Mouse (Mus musculus) mouse embryonic stem cell (cell line): Measurements from ENCODE around the gene Ptprf.

Experiments used
- in situ Hi-C, 2 experiments: fragments of 300-500 bp; cut with MboI; formaldehyde crosslinking; loops; 1 replicate in 1 of 2; 3 replicates in 1 of 2; pipeline ENCODE4 v1.14.3; 2019 to 2020; ENCODE audit warnings: low sequenced_read_pairs in 2 of 2, low pct_unique_long_range_greater_than_20kb in 1 of 2, mixed read lengths in 1 of 2; ENCODE audit not compliant: unreplicated experiment in 1 of 2

Gene Ptprf

DNA sequence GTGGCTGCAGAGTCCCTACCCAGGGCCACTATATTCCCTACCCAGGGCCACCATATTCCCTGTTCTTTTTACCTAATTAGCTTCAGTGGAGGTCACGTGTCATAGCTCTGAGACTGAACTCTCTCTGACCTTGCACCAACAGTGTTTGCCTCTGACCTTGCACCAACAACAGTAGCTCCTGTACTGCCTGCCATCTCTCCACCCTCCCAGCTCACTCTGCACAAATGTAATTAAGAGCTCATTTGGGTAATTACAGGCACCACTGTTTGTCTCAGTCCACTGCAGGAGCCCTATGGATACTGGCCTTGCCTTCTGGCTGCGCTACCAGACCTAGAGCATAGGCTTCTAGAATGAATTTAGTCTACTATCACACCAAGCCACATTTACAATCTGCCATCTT, 57.3 kb downstream of the Ptprf start:
- in situ Hi-C loops: no loop called here

DNA sequence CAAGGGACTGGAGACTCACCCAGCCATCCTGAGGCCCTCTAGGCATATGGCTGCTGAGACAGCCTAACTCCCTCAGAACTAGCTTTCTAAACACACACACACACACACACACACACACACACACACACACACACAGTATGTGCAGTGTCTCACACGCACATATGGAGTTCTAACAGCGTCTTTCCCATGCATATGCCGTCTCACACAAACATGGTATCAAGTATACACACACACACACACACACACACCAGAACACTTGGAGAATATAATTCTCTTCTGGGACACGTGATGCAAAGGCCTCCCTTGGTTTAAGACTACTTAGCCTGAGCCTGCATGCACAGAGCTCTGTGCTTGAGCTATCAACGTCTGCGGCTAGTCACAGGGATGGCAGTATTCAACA, 59.3 kb downstream of the Ptprf start:
- in situ Hi-C loops: no loop called here

DNA sequence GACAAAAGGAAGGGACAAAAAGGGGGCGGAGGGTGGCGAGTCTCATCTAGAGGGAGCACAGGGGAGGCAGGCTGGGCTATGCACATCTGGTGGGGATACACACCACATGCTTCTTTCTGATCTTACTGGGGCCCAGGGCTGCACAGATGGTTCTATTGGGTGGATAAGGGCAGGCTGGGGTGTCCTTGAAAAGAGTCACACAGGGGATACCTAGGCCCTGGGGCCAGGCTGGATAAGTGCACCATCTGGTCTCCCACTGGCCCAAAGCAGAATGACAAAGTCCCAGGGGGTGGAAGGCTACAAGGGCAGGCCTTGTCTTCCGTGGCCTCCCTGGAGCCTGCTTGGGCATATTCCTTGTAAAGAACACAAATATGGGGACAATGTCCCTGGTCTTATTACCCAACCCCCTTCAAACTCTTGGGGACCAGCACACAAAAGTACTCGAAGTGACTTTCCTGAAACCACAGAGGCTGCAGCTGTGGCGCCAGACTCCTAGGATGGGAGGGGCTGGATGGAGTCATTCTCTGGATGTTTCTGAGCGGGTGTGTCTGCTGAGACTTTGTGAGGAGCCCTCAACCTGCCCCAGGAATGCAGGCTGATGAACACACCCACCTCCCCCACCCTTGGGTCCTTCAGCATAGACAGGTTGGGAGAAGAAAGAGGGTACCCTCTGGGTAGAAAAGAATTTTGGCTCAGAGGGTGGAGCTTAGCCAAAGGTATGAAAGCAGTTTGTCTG, 62.0 kb downstream of the Ptprf start:
- in situ Hi-C loops: no loop called here

DNA sequence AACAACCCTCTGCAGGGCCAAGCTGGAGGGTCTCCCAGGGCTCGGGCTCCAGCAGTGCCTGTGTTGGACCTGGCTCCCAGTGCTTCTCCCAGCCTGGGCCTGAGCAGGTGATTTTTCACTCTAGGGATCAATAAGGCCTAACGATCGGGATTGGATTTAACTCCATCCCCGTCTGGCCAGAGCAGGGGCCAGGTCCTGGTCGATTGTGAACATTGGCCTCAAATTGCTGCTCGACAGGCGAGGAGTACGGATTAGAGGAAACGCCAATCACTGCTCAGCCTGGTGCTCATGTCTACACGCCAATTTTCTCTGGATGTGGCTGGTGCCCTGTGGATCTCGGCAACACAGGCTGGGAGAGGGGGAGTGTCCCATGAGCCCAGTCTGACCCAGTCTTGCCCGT, 63.8 kb downstream of the Ptprf start:
- in situ Hi-C loops: no loop called here

DNA sequence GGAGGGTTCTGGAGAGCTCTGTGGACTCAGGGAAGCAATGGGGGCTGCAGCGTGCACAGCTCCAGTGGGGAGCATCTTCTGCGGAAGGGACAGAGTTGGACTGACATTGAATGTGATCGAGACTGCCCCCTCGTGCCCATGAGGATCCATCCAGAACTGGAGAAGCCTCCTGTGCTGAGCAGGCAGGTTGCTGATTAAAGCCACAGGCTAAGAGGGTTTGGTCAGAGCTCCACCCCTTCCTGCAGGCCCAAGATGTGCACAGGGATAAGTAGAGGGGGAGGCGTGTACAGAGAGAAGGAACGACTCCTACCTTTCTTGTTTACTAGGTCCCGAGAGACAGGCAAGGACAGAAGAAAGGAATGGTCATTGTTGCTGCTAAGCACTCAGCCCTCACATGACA, 69.9 kb downstream of the Ptprf start:
- in situ Hi-C loops: no loop called here

DNA sequence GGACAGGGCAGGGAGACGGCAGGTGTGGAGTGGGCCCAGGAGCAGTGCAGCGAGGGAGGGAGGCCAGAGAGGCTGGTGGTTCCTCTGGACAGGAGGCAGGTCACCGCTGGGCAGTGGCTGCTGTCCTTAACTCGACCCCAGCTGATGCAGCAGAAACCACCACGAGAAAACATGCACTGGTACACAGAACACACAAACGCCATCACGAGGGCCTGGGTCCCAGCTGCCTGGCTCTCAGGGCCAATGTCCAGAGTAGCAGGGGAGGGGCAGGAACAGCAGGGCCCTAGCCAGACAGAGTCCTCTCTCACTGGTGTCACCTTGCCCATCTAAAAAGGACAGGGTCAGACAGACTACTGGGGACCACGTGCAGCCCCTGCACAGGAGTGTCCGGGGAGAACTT, 70.4 kb downstream of the Ptprf start:
- in situ Hi-C loops: no loop called here

DNA sequence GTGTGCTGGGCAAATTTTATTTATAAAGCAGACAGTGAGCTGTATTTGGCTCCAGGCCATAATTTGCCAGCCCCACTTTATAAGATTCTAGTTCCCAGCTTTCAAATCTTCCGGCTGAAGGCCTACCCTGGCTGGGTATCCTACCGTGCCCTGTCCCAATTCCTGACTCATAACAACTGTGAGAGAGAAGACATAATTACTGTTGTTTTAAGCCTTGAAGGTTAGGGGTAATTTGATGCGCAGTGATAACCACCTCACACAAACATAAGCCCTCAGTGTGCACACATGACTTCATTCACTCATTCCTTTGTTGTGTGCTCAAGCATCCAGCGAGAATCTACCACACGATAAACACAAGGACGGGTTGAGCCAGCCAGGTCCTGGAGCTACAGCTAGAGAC, 71.7 kb downstream of the Ptprf start:
- in situ Hi-C loops: loop anchor here in 1 of 2 experiments (10.0 kb wide), 1 partner anchor 75 kb away; the partner anchor contains the start of gene Ptprf

DNA sequence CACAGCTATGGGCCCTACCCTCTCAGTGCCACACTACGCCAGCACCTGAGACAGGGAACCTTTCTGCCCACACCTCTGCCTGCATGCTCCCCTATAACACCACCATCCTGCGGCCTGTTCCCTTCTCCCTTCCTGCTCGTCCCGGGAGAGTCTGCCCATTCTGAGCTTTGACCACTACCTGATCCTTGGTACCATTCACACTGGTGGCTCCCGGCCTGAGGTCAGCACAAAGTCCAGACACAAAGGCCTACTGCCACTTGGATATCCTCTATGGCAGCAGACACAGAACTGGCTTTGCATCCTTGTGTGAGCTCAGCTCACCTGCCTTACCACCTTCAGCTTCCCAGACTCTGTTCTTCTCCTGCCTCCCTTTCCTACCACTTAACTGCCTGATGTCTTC, 72.7 kb downstream of the Ptprf start:
- in situ Hi-C loops: loop anchor here in 1 of 2 experiments (10.0 kb wide), 1 partner anchor 76 kb away; the partner anchor contains the start of gene Ptprf

DNA sequence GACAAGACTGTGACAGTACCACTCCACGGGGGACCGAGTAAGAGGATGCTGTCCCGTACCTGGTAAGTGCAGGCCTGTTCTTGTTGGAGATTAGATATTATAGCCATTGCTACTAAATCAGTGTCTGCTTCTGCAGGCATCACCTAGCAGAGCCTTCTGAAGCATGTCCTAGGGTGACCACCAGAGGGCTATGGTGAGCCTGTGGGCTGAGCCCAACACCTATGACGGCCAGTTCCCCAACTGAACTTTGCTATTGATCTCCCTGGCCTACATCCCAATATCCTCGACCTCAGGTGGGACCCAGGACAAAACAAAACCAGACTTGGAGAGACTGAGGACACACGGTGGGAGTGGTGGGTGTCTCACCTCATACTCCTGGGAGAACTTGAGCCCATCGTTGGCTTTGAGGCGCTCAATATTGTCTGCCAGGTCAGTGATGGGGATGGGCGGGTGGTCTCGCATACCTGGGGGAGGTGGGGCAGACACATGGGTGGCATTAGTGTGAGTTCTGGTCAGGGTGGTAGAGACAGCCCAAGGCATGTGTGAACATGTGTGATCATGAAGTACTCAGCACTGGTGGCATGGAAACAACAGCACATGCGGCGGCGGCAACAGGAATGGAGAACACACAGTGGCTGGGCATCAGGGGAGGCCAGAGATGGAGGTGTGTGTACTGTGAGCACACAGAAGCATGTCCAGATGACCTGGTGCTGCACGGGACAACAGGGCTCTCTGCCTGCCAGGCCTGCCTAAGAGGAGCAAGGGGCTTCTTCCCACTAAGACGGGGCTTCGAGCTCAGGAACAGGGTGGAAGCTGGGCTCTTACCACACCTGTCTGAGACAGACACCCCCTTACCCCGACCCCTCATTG, 74.2 kb downstream of the Ptprf start:
- in situ Hi-C loops: loop anchor here in 1 of 2 experiments (10.0 kb wide), 1 partner anchor 78 kb away; the partner anchor contains the start of gene Ptprf

DNA sequence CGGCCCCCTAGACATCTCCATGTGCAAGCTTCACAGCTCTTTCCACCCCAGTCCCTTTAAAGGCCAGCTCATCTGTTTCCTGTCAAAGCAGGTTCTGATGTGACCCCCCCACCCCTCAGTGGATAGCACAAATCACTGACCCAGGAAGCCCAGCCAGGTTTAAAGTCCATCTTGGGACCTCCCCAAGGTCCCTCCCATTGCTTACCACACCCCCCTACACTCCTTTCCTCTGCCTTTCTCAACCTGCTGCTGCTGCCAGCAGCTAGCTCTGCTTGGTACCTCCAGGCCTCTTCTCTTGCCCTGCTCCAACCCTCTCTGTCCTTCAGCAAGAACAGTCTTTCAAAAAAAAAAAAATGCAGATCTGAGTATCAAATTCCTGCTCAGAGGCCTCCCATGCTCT, 76.3 kb downstream of the Ptprf start:
- in situ Hi-C loops: loop anchor here in 1 of 2 experiments (10.0 kb wide), 1 partner anchor 80 kb away; the partner anchor contains the start of gene Ptprf

DNA sequence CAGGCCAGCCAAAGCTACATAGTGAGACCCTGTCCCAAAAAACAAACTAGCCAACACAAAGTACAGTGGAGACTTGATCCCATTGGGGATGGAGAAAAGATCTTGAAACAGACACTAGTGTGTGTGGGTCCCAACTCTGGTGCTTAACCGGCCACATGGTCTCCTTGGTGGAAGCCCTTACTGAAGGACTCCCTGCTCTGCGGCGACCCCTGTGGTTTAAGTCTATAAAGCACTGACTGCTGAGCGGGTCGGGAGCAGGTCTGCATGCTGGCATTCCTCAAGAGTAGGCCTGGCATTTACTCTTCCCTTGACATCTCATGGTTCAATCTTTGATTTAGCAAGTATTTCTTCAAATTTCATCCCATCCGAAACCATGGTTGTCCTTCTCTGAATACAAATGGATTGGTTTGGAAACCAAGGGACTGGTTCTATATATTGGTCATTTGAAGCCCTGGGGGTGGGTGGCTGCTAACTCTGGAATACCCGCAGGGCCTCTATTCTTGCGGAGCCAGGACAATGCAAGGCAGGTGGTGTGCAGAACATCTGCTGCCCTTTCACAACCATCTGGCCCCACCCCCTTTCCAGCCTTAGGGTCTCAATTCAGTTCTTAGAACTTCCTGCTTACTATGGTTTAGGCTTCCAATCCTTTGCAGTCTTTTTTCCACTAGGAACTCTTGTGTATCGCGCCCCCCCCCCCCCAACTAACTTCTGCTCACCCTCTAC, 84.1 kb downstream of the Ptprf start:
- in situ Hi-C loops: no loop called here

DNA sequence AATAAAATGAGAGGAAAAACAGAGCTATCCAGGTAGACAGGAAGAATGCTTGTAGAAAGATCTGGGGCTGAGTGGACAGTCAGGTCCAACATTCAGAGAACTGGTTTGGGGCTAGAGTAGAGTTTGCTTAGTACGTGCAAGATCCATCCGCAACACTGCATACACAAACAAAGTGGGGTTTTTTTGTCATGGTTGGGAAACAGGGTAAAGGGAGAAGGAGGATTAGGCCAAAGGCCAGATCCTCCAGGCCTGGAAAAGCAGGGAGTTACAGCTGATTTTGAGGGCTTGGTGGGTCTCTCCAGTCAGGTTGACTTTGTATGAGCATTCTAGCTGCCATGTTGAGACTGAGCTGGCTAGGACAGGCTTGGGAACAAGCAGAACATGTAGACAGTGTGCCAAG, 85.3 kb downstream of the Ptprf start:
- in situ Hi-C loops: no loop called here

DNA sequence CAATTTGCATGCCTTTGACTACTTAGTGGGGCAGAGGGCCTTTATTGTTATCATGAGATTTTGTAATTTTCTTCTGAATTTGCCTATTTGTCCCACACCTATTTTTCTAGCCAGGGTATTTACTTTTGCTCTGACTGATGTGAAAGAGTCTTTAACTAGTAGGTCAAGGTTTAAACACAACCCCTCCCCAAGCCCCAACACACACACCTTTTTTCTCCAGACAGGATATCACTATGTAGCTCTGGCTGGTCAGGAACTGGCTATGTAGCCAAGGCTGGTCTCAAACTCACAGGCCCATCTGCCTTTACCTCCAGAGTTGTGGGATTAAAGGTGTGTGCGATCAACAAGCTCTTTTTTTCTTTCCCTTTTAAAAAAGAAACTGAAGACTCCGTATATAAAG, 92.1 kb downstream of the Ptprf start:
- in situ Hi-C loops: no loop called here

DNA sequence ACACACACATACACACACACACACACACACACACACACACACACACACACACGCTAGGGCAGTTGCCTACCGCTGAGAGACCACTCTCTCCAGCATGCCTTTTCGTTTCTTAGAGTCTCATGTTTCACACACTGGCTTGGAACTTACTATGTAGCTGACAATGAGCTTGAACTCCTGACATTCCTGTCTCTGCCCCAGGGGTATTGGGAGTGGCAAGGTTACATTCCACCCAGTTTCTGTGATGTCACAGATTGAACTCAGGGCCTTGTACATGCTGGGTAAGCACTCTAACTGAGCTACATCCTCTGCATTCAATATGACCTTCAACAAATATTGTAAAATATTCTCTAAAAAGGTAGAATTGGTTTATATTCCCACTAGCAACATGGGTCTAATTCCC, 92.6 kb downstream of the Ptprf start:
- in situ Hi-C loops: no loop called here

DNA sequence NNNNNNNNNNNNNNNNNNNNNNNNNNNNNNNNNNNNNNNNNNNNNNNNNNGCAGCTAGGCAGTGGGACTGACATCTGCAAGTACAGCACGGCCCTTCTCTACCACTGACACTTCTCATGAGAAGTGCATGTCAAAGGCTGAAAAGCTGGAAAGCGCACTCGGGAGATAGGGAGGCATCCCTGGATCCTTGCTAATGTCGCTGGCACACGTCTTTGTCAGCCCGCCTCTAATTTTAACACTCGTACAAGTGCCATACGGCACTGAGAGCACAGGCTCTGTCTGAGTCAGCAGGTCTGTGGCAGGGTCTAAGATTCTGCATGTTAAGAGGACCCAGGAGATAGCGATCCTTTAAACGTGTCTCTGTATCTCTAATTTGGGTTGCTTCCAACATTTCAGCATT, 95.0 kb downstream of the Ptprf start:
- in situ Hi-C loops: no loop called here

DNA sequence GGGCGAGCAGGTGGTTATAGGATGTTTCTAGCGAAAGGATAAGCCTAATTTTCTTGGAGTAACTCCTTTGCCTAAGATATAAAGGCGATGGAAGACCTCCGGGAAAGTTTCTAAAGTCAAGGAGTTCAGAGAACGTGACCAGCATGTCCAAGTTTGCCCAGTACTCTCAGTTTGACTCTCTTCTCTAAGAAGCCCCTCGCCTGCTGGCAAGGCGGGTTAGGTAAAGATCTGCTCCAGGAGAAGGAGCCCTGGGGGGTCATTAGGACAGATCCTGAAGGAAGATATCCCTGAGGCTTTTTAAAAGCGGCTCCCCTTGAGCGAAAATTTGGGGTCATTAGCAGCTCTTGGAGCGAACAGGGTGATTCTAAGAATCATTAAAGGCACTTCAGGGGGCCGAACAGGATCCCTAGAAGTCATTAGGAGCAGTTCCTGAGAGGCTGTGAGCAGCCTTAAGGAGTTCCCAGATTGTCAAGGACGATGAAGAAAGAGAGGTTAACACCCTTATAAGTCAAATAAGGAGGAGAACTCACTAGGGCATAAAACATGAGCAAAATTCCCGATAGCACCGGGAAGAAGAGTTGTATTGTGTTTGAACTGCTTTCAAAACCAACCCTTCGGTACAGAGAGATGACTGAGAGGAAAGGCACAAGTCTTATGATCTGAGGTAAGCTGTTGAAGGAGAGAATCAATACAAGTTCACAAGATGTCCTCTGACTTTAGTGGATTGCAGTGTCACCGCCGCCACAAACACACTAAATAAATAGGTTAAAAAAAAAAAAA, 110.7 kb downstream of the Ptprf start:
- in situ Hi-C loops: no loop called here

DNA sequence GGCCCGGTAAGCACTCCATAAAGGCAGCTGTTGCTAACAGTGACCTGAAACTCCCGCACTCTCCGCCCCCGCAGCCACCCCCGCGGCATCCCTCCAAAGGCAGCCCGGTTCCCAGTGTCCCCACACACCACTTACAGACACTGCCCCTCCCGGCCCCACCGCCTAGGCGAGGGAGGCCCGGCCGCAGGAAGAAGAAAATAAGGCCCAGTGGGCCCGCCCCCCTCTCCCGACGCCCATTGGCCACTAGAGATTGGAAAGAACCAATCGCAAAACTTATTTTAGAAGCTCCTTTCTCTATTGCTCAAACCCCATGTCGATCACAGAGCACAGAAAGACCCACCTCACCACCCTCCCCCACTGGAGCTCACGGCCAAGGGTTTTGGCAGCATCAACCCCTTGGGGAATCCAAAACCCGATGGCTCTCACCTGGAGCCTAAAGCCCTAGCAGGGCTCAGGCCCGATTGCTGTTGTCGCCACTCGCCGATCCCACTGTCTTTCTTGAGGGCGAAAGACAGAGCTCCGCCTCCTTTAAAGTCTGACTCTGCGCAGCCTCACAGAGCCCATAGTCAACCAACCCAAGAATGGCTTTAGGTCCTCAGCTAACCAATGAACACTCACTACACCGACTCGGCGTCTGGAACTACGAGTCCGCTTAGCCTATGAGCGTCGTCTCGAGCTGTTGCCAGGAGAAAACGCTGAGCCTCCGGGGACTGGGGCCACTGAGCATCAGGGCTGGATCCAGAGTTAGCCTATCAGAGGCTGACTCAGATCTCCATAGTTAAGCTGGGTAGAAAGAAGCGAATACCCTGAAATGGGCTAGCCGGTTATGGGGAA, 111.5 kb downstream of the Ptprf start, which contains the start of gene Kdm4a:
Gene Kdm4a, minus strand, starts transcription at position 577 of the 834 bp plus-strand sequence.
- in situ Hi-C loops: no loop called here
